Mouse (Mus musculus) spleen, adult 2 months (tissue): ENCODE results near the gene Tmem151b.

Source experiments
- CTCF ChIP-seq: fragments of 200-500 bp; IDR thresholded peaks from 2 replicates; pipeline ENCODE4 v1.5.1; 2011; ENCODE audit warnings: mild to moderate bottlenecking, inconsistent platforms; ENCODE audit not compliant: insufficient read depth, insufficient read length, insufficient replicate concordance; ENCODE audit errors: extremely low read depth
- POLR2A ChIP-seq: fragments of 200-500 bp; IDR thresholded peaks from 2 replicates; pipeline ENCODE4 v1.6.1; 2011; ENCODE audit warnings: low read depth, low read length, inconsistent platforms

DNA sequence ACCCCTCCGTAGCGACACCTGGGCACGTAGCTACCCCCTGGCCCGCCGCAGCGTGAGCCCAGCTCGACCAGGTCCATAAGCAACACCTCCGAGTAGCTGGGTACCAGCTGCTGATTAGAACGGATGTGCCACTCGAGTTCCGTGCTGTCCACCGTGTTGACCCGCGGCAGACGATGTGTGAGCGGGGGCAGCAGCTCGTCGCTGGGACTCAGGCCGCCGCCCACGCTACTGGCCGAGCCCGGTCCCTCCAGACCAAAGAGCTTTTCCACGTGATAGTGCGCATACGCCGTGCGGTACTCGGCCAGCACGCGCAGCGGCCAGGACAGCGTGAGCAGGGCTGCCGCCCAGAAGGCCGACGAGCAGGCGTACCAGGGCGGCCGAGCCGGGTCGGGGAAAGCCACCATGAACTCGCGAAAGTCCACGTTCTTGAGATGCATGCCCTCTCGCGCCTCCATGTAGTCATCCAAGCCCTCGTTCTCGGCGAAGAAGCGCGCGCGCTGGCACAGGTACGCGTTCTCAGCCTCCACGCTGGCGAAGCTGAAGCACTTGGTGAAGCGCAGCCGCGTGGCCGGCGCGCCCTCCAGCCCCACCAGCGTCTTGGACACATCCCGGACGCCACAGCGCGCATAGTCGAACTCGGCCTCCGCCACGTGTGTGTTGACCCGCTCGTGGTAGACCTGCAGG lies 4.1 kb downstream of the Tmem151b start:
- no peak for TF ChIP-seq CTCF
- no peak for TF ChIP-seq POLR2A
